Mouse (Mus musculus): ENCODE measurements around the gene Phactr3. TPM values are rescaled to one million over a fixed set of nuclear protein-coding genes. Genes with fewer than 3 reads are reported as not detected.

The Phactr3 gene
- total RNA-seq, 2 experiments from 2014 or later, result 139 to 141 TPM

GRCm38 (mm10) chr2:178184251-178184650 lies 65.5 kb downstream of the Phactr3 start:
- DNase-seq (ENCODE audit: low spot score in 2 of 2), result no peak

GRCm38 (mm10) chr2:178184862-178185261 lies 66.1 kb downstream of the Phactr3 start:
- DNase-seq (ENCODE audit: low spot score in 2 of 2), result no peak
- Histone ChIP-seq H3K27ac (0 out of 2 replicates have a peak overlapping the region, but pooled peaks have one; percentile 41), H3K4me3 (no peak overlapping the region)
- TF ChIP-seq CTCF (conservative IDR thresholded peaks at IDR 0.05), result no peak

More at GRCm38 (mm10) chr2:178184251-178184650, 65.5 kb downstream of the Phactr3 start:
- Histone ChIP-seq H3K27ac (no peak overlapping the region), H3K4me3 (no peak overlapping the region)
- TF ChIP-seq CTCF (conservative IDR thresholded peaks at IDR 0.05), result no peak

GRCm38 (mm10) chr2:178188988-178189387 lies 70.2 kb downstream of the Phactr3 start:
- no peak for DNase-seq (ENCODE audit: low spot score in 2 of 2)
- TF ChIP-seq CTCF (conservative IDR thresholded peaks at IDR 0.05), result no peak
- Histone ChIP-seq H3K4me3 (no peak overlapping the region), H3K27ac (peak overlapping the region; percentile 53; the same call in 1 of the 2 replicates)

- peak; percentile 37 to 60 for DNase-seq (ENCODE audit: low spot score in 2 of 2)
- no peak for TF ChIP-seq CTCF (conservative IDR thresholded peaks at IDR 0.05)
- Histone ChIP-seq H3K4me3 (peak overlapping the region; percentile 36), H3K27ac (peak overlapping the region; percentile 90)
These were observed 74.1 kb downstream of the Phactr3 start for GRCm38 (mm10) chr2:178192881-178193280.

- TF ChIP-seq CTCF (conservative IDR thresholded peaks at IDR 0.05), result no peak
- Histone ChIP-seq H3K27ac (peak overlapping the region; percentile 90), H3K4me3 (peak overlapping the region; percentile 36)
- DNase-seq (ENCODE audit: low spot score in 2 of 2), result no peak
These were observed 74.7 kb downstream of the Phactr3 start for GRCm38 (mm10) chr2:178193445-178193844.

GRCm38 (mm10) chr2:178194908-178195307 lies 76.1 kb downstream of the Phactr3 start:
- TF ChIP-seq CTCF (conservative IDR thresholded peaks at IDR 0.05), result no peak
- Histone ChIP-seq H3K27ac (peak overlapping the region; percentile 72), H3K4me3 (no peak overlapping the region)
- no peak for DNase-seq (ENCODE audit: low spot score in 2 of 2)

GRCm38 (mm10) chr2:178196038-178196437 lies 77.3 kb downstream of the Phactr3 start:
- peak; percentile 61 for TF ChIP-seq CTCF (conservative IDR thresholded peaks at IDR 0.05)
- Histone ChIP-seq H3K27ac (no peak overlapping the region), H3K4me3 (no peak overlapping the region)
- no peak for DNase-seq (ENCODE audit: low spot score in 2 of 2)

- no peak for DNase-seq (ENCODE audit: low spot score in 2 of 2)
- TF ChIP-seq CTCF (conservative IDR thresholded peaks at IDR 0.05), result no peak
- Histone ChIP-seq H3K27ac (peak overlapping the region; percentile 44; the same call in 1 of the 2 replicates), H3K4me3 (no peak overlapping the region)
These were observed 78.8 kb downstream of the Phactr3 start for GRCm38 (mm10) chr2:178197542-178197941.

- no peak overlapping the region for H3K4me3 ChIP-seq
- H3K27ac ChIP-seq, result peak overlapping the region; percentile 60; the same call in 1 of the 2 replicates
- TF ChIP-seq CTCF (conservative IDR thresholded peaks at IDR 0.05), result no peak
- peak in 1 of 2 experiments; percentile 26 for DNase-seq (ENCODE audit: low spot score in 2 of 2)
These were observed 85.7 kb downstream of the Phactr3 start for GRCm38 (mm10) chr2:178204455-178204854.

GRCm38 (mm10) chr2:178208186-178208600 lies 89.4 kb downstream of the Phactr3 start:
- DNase-seq (ENCODE audit: low spot score in 2 of 2), result no peak
- TF ChIP-seq CTCF (conservative IDR thresholded peaks at IDR 0.05), result no peak
- H3K4me3 ChIP-seq, result no peak overlapping the region
- H3K27ac ChIP-seq, result peak overlapping the region; percentile 44

GRCm38 (mm10) chr2:178213826-178214225 lies 95.1 kb downstream of the Phactr3 start:
- TF ChIP-seq CTCF (conservative IDR thresholded peaks at IDR 0.05), result peak; percentile 32
- Histone ChIP-seq H3K4me3 (no peak overlapping the region), H3K27ac (peak overlapping the region; percentile 80)
- DNase-seq (ENCODE audit: low spot score in 2 of 2), result peak in 1 of 2 experiments; percentile 39

GRCm38 (mm10) chr2:178214531-178214930 lies 95.8 kb downstream of the Phactr3 start:
- Histone ChIP-seq H3K4me3 (no peak overlapping the region), H3K27ac (peak overlapping the region; percentile 80)
- TF ChIP-seq CTCF (conservative IDR thresholded peaks at IDR 0.05), result no peak
- DNase-seq (ENCODE audit: low spot score in 2 of 2), result no peak

- no peak for TF ChIP-seq CTCF (conservative IDR thresholded peaks at IDR 0.05)
- H3K4me3 ChIP-seq, result no peak overlapping the region
- DNase-seq (ENCODE audit: low spot score in 2 of 2), result no peak
- H3K27ac ChIP-seq, result peak overlapping the region; percentile 0; the same call in 1 of the 2 replicates
These were observed 99.7 kb downstream of the Phactr3 start for GRCm38 (mm10) chr2:178218461-178218860.

GRCm38 (mm10) chr2:178219454-178220147 lies 100.8 kb downstream of the Phactr3 start:
- Histone ChIP-seq H3K27ac (peak overlapping the region; percentile 71), H3K4me3 (no peak overlapping the region)
- DNase-seq (ENCODE audit: low spot score in 2 of 2), result no peak
- TF ChIP-seq CTCF (conservative IDR thresholded peaks at IDR 0.05), result no peak

Measured in layer of hippocampus, adult 2 months (tissue).